In the genomic region with DNA sequence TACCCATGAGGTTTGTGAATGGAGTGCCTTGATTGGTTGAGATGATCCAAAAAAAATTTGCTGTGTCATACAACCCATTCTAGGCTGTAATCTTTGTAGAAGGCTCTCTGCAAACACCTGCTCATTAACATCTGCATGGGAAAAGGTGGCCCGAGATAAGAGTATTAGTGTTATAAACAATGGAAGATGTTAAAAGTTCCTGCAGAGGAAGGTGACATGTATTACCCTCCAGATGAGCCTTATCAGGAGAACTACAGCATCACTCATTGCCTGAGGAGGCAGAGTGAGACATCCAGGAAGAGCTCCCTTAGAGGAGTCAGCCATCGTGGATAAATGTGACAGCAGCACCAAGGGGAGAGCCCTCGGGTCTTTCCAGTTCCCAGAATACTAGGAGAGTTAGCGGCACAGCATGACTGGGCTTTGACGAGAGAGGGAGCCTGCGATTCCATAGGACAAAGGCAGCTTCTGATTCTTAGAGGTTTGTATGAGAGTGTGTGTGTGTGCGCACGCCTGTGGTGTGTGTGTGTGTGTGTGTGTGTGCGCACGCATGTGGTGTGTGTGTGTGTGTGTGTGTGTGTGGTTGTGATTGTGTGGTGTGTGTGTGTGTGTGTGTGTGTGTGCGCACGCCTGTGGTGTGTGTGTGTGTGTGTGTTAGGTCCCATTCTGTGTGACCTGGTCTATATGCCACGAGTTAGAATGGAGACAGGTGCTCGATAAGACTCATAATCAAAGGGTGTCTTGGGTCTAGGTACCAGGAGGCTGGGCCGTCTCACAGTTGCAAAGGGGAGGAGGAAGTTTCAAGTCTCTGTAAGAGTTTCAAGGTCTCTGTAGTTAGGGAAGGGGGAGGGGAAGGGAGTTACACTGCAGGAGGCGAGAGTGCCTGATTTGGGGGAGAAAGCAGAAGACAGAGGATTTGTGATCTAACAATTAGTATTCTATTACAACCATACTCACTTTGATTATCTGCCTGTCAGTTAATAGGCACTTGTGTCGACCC, we compare ENCODE assay signal across 10 mouse cellular contexts. TPM values are rescaled to one million over a fixed set of nuclear protein-coding genes. Genes with fewer than 3 reads are reported as not detected.
A peak's percentile ranks its signal among the peaks of the same experiment; 100 is the strongest.
DNase-seq lines count a peak whose midpoint lies in the region; ATAC-seq lines count a peak whose summit lies in the region.
"Had no signal": no experiment of that assay in that cellular context is flagged by ENCODE, and none has a peak within 500 bp of the region (broad histone marks: within the 10 kb centered on the region; RNA-seq: fewer than 3 reads in every experiment).

No protein-coding gene starts in this region.

- no peak for DNase-seq in heart, adult 9 months (ENCODE audit: low spot score in 2 of 2)
- DNase-seq in liver = peak; percentile 29
- DNase-seq in T-cell, adult 2 months (ENCODE audit: low spot score) = no peak
- no peak for DNase-seq in urinary bladder, postnatal 4 days (ENCODE audit: low spot score in 2 of 2)
- no peak for DNase-seq in cerebellum, adult 18-20 months

- H3K36me3 ChIP-seq in heart, embryonic 15.5 days = no peaks in the 10 kb centered on the region
- H3K36me3 ChIP-seq in stomach, embryonic 15.5 days = no peaks in the 10 kb centered on the region
- H3K36me3 ChIP-seq: G1E had no signal

- no peak overlapping the region for H3K4me2 ChIP-seq in heart, embryonic 15.5 days
- H3K4me2 ChIP-seq in stomach, embryonic 15.5 days = no peak overlapping the region

- no peak overlapping the region for H3K27ac ChIP-seq in heart, embryonic 15.5 days
- H3K27ac ChIP-seq in stomach, embryonic 15.5 days = no peak overlapping the region

- H3K4me1 ChIP-seq in heart, embryonic 15.5 days (replicated peaks) = peaks cover 8% of the 10 kb centered on the region; the same call in 1 of the 2 replicates
- H3K4me1 ChIP-seq in stomach, embryonic 15.5 days = no peaks in the 10 kb centered on the region

- no peaks in the 10 kb centered on the region for H3K9me3 ChIP-seq in heart, embryonic 15.5 days (replicated peaks)
- no peaks in the 10 kb centered on the region for H3K9me3 ChIP-seq in stomach, embryonic 15.5 days
- H3K9me3 ChIP-seq: G1E had no signal

- 66% methylated on average over 17 of the region's 17 CpGs for WGBS in heart, embryonic 15.5 days
- WGBS in stomach, embryonic 15.5 days = 62% methylated on average over 17 of the region's 17 CpGs

- no peak overlapping the region for H3K4me3 ChIP-seq in heart, embryonic 15.5 days
- no peak overlapping the region for H3K4me3 ChIP-seq in stomach, embryonic 15.5 days (replicated peaks)

- peak; percentile 93 for ATAC-seq in heart, embryonic 15.5 days (replicated peaks; ENCODE audit: insufficient number of reproducible peaks, insufficient read depth, low FRiP score, low read depth)
- peak; percentile 76 for ATAC-seq in erythroid progenitor cell, adult 5-6 weeks (replicated peaks; ENCODE audit: low FRiP score, poor library complexity, severe bottlenecking)
- peak; percentile 91 for ATAC-seq in stomach, embryonic 15.5 days (ENCODE audit: insufficient read depth, low FRiP score, low read depth)

- no peaks in the 10 kb centered on the region for H3K27me3 ChIP-seq in heart, embryonic 15.5 days
- no peaks in the 10 kb centered on the region for H3K27me3 ChIP-seq in stomach, embryonic 15.5 days (replicated peaks)

- H3K9ac ChIP-seq in heart, embryonic 15.5 days = no peak overlapping the region
- no peak overlapping the region for H3K9ac ChIP-seq in stomach, embryonic 15.5 days

RNA-seq across cellular contexts. Expression of a gene that starts 23.5 kb away (rescaled TPM):
- 9.4 and 11.9 TPM in 2 replicates for polyA plus RNA-seq in heart, embryonic 15.5 days (2015; fragmentation: Nextera tagmentation; extraction: Ambion mirVana)
- 24.3 and 58.7 TPM in 2 replicates for total RNA-seq in erythroid progenitor cell, adult 5-6 weeks (2015; ENCODE audit: low replicate concordance)
- total RNA-seq in erythroid progenitor cell, adult 5-6 weeks (2017; ENCODE audit: low replicate concordance) = 2.6 and 63.3 TPM in 2 replicates
- 3.6 and 4.4 TPM in 2 replicates for polyA plus RNA-seq in stomach, embryonic 15.5 days (2015; fragmentation: Nextera tagmentation; extraction: Ambion mirVana)
- polyA plus RNA-seq: G1E; small intestine, adult 2 months had no signal

RNA-seq across cellular contexts. Expression of a gene that starts 56.0 kb away (rescaled TPM):
- polyA plus RNA-seq in heart, embryonic 15.5 days (2015; fragmentation: Nextera tagmentation; extraction: Ambion mirVana) = 1.4 and 1.6 TPM in 2 replicates
- not detected in 2 replicates for total RNA-seq in erythroid progenitor cell, adult 5-6 weeks (2015; ENCODE audit: low replicate concordance)
- not detected in 2 replicates for total RNA-seq in erythroid progenitor cell, adult 5-6 weeks (2017; ENCODE audit: low replicate concordance)
- polyA plus RNA-seq in stomach, embryonic 15.5 days (2015; fragmentation: Nextera tagmentation; extraction: Ambion mirVana) = 0.13 and 0.34 TPM in 2 replicates
- polyA plus RNA-seq: G1E had no signal
